Mouse (Mus musculus) lung, adult 18-20 months (tissue): ENCODE data around the gene Fam210b.

Experiments used
- DNase-seq, 2 experiments: peaks; one replicate each; pipeline ENCODE4 v3.0.0; 2022; ENCODE audit warnings: mixed read lengths in 2 of 2

Fam210b gene

DNA sequence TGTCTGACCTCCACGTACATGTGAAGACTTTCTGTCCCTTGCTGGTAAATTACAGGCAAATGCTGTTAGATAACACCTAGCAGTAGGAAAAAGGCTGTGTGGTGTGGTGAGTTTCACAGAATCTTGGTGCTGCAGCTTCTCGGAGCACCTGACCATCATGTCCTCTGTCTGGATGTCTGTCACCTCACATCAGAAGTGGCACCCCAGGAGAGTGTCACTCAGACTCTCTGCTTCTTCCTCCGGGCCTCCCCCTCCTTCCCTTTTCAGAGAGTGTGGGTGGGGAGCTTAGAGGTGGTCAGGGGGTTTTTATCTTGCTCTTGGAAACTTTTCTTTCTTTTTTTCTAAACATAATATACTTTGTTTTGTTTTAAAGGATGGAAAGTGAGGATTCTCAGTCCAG is 59.6 kb downstream of the Fam210b start:
- DNase-seq = no peak
